Mouse (Mus musculus) liver, embryonic 13.5 days (tissue): ENCODE data around the gene Cep164. TPM values are rescaled to one million over a fixed set of nuclear protein-coding genes. Genes with fewer than 3 reads are reported as not detected.
A peak's percentile ranks its signal among the peaks of the same experiment; 100 is the strongest.

Experiments used
- ATAC-seq: fragments of 200-750 bp; cut with Nextera tagmentation; 2 replicates; pipeline ENCODE4 v1.8.0; 2017; ENCODE audit warnings: low read depth, mild to moderate bottlenecking, moderate number of reproducible peaks, moderate library complexity
- DNase-seq: peaks from one replicate; pipeline ENCODE4 v3.0.0; 2022
- H3K27ac ChIP-seq: fragments of 300-500 bp; sonication (generic); 2 replicates; pipeline ENCODE4 v1.5.1; 2015; ENCODE audit warnings: moderate library complexity, mild to moderate bottlenecking, inconsistent platforms
- H3K27me3 ChIP-seq: fragments of 300-500 bp; sonication (generic); 2 replicates; pipeline ENCODE4 v1.6.1; 2015; ENCODE audit warnings: mild to moderate bottlenecking, inconsistent platforms
- H3K36me3 ChIP-seq: fragments of 300-500 bp; sonication (generic); 2 replicates; pipeline ENCODE4 v1.6.1; 2015; ENCODE audit warnings: mild to moderate bottlenecking, inconsistent platforms
- H3K4me1 ChIP-seq: fragments of 300-500 bp; sonication (generic); replicated peaks from 2 replicates; pipeline ENCODE4 v1.6.1; 2015; ENCODE audit warnings: inconsistent platforms
- H3K4me2 ChIP-seq: fragments of 300-500 bp; sonication (generic); 2 replicates; pipeline ENCODE4 v1.6.1; 2015; ENCODE audit warnings: inconsistent platforms, mild to moderate bottlenecking, moderate library complexity
- H3K4me3 ChIP-seq: fragments of 300-500 bp; sonication (generic); replicated peaks from 2 replicates; pipeline ENCODE4 v1.5.1; 2015; ENCODE audit warnings: mild to moderate bottlenecking, inconsistent platforms
- H3K9ac ChIP-seq: fragments of 300-500 bp; sonication (generic); 2 replicates; pipeline ENCODE4 v1.6.1; 2015; ENCODE audit warnings: mild to moderate bottlenecking, inconsistent platforms
- H3K9me3 ChIP-seq: fragments of 300-500 bp; sonication (generic); replicated peaks from 2 replicates; pipeline ENCODE4 v1.6.1; 2016; ENCODE audit warnings: inconsistent platforms
- WGBS: fragments of 180-500 bp; shearing (Covaris S2); methylation state at CpG from one replicate; pipeline ENCODE4 v1.1.7; 2015; ENCODE audit not compliant: insufficient replicate concordance; 5-methylcytosine and 5-hydroxymethylcytosine counted together
- polyA plus RNA-seq: library from polyadenylated mRNA; unstranded; fragments of >200 nt; fragmentation: Nextera tagmentation; extraction: Ambion mirVana; gene quantifications from 2 replicates; pipeline ENCODE4 v1.2.1, GENCODE M21; 2015

Cep164 gene
- polyA plus RNA-seq = 5.1 and 6.0 TPM in 2 replicates

GRCm38 (mm10) chr9:45828291-45828963 is at the start of gene Cep164:
Cep164 (minus strand) TSS chr9:45828691.
- ATAC-seq (peak; percentile 98), DNase-seq (peak; percentile 82)
- Histone ChIP-seq H3K27ac (peak within 1 kb of the TSS; percentile 43; the same call in 1 of the 2 replicates), H3K9ac (peak within 1 kb of the TSS; percentile 71), H3K36me3 (no peaks in the 10 kb centered on the region), H3K4me1 (peaks cover 15% of the 10 kb centered on the region), H3K4me2 (peak within 1 kb of the TSS; percentile 92), H3K27me3 (no peaks in the 10 kb centered on the region), H3K9me3 (0 out of 2 replicates have a peak, but pooled peaks cover 4% of the 10 kb centered on the region), H3K4me3 (peak within 1 kb of the TSS; percentile 70)
- WGBS = under 1% methylated on average over 31 of the region's 31 CpGs

GRCm38 (mm10) chr9:45877928-45878327 is 49.4 kb upstream of the Cep164 start:
- H3K36me3 ChIP-seq = peaks cover 36% of the 10 kb centered on the region
- H3K9me3 ChIP-seq = no peaks in the 10 kb centered on the region
- H3K9ac ChIP-seq = no peak overlapping the region
- ATAC-seq = no peak
- H3K4me1 ChIP-seq = no peaks in the 10 kb centered on the region
- H3K27me3 ChIP-seq = no peaks in the 10 kb centered on the region
- DNase-seq = no peak
- H3K4me2 ChIP-seq = no peak overlapping the region
- H3K4me3 ChIP-seq = no peak overlapping the region
- WGBS = 66% methylated on average over 2 of the region's 2 CpGs
- H3K27ac ChIP-seq = no peak overlapping the region

GRCm38 (mm10) chr9:45870265-45870664 is 41.8 kb upstream of the Cep164 start:
- Histone ChIP-seq H3K27ac (no peak overlapping the region), H3K9ac (no peak overlapping the region), H3K4me3 (no peak overlapping the region), H3K4me1 (no peaks in the 10 kb centered on the region), H3K9me3 (no peaks in the 10 kb centered on the region), H3K27me3 (no peaks in the 10 kb centered on the region), H3K4me2 (no peak overlapping the region), H3K36me3 (peaks cover 73% of the 10 kb centered on the region)
- DNase-seq = no peak
- WGBS = 79% methylated on average over 3 of the region's 3 CpGs
- ATAC-seq = no peak

DNA sequence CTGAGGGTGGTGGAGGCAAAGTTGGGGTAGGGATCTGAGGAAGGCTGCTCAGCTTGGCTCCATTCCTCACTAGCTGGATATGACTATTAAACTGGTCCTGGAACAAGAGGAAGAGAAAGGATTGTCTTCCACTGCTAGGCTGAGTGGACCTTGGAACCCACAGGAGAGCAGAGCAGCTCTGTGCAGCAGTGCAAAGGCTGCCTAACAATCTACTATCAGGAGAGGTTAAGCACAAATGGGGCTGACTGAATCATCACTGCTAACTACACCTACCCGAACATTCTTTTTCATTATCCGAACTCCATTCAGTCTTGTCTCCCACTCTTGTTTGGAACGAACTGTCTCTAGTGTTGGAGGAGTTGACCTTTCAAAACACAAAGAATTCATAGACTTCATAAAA is 40.7 kb upstream of the Cep164 start:
- 87% methylated on average over 3 of the region's 3 CpGs for WGBS
- DNase-seq = no peak
- H3K36me3 ChIP-seq = peaks cover 80% of the 10 kb centered on the region
- no peak overlapping the region for H3K9ac ChIP-seq
- H3K27me3 ChIP-seq = no peaks in the 10 kb centered on the region
- no peaks in the 10 kb centered on the region for H3K9me3 ChIP-seq
- H3K4me2 ChIP-seq = no peak overlapping the region
- no peak overlapping the region for H3K27ac ChIP-seq
- no peaks in the 10 kb centered on the region for H3K4me1 ChIP-seq
- ATAC-seq = no peak
- no peak overlapping the region for H3K4me3 ChIP-seq

GRCm38 (mm10) chr9:45861813-45862212 is 33.3 kb upstream of the Cep164 start:
- no peak overlapping the region for H3K27ac ChIP-seq
- DNase-seq = no peak
- no peak overlapping the region for H3K4me2 ChIP-seq
- ATAC-seq = no peak
- H3K36me3 ChIP-seq = peaks cover 77% of the 10 kb centered on the region
- WGBS = 84% methylated on average over 7 of the region's 7 CpGs
- no peak overlapping the region for H3K9ac ChIP-seq
- H3K4me1 ChIP-seq = no peaks in the 10 kb centered on the region
- H3K4me3 ChIP-seq = no peak overlapping the region
- no peaks in the 10 kb centered on the region for H3K27me3 ChIP-seq
- H3K9me3 ChIP-seq = no peaks in the 10 kb centered on the region

DNA sequence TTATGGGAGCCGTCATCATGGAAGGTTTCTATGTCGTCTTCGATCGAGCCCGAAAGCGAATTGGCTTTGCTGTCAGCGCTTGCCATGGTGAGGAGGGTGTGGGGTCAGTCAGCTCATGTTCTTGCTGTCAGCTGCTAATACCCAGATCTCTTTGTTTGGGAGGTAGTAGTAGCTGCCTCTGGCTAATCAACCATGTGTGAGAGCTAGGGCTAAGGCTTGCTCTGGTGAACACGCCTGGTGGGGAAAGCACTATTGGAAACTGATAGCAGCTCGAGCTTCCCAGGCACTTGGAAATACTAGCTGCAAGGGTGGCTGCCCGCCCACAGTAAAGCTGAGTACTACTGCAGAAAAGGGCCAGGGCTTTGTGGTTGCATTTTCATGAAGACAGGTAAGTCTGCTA is 30.9 kb upstream of the Cep164 start:
- H3K9ac ChIP-seq = no peak overlapping the region
- DNase-seq (no peak), ATAC-seq (no peak)

DNA sequence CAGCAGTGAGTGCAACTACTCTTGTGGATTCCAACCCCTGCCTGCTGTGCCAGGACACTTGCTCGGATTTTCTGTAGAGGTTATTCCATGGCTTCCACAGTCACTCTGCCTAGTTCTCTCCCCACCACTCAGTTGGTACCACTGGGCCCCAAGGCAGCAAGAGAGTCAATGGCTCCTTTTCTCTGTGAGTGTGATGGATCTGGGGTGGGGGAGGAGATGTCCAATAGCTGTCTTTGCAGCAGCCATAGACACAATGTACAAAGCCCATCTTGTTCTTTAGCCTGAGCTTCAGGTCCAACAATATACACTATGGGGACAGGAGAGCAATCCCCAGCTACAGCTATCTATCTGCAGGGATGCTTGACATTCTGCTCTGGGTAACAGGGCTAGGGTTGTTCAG is 25.6 kb upstream of the Cep164 start:
- H3K4me2 ChIP-seq = no peak overlapping the region
- no peaks in the 10 kb centered on the region for H3K9me3 ChIP-seq
- WGBS = 76% methylated on average over 1 of the region's 1 CpGs

More for the DNA sequence above, 30.9 kb upstream of the Cep164 start:
- Histone ChIP-seq H3K4me2 (no peak overlapping the region), H3K27me3 (no peaks in the 10 kb centered on the region), H3K27ac (no peak overlapping the region), H3K4me1 (no peaks in the 10 kb centered on the region), H3K4me3 (no peak overlapping the region), H3K9me3 (no peaks in the 10 kb centered on the region), H3K36me3 (peaks cover 58% of the 10 kb centered on the region)
- WGBS = 83% methylated on average over 10 of the region's 10 CpGs

DNA sequence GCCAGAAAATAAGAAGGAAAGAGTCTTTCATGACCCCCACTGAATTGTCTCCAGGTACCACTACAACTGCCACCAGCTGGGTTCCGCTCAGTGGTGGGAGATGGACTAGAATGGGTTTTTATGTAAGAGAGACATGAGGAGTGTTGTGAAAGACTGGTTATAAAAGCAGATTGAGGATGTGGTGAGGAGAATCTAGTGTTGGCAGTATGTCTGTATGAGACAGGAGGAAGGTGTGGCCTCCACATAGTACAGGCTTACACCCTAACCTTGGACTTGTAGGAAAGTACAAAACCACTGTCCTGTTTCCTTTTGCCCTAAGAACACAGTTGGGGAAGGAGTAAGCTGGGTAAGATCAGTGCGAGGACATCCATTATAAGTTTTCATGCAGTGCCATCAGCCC is 25.2 kb upstream of the Cep164 start:
- no peaks in the 10 kb centered on the region for H3K27me3 ChIP-seq
- peaks cover 21% of the 10 kb centered on the region for H3K36me3 ChIP-seq
- DNase-seq (no peak), ATAC-seq (no peak)
- H3K9ac ChIP-seq = no peak overlapping the region
- WGBS = 79% methylated on average over 2 of the region's 2 CpGs
- H3K4me1 ChIP-seq = peaks cover 26% of the 10 kb centered on the region
- no peak overlapping the region for H3K27ac ChIP-seq
- no peaks in the 10 kb centered on the region for H3K9me3 ChIP-seq
- H3K4me2 ChIP-seq = no peak overlapping the region
- no peak overlapping the region for H3K4me3 ChIP-seq

More for the DNA sequence above, 25.6 kb upstream of the Cep164 start:
- H3K9ac ChIP-seq = no peak overlapping the region
- H3K27me3 ChIP-seq = no peaks in the 10 kb centered on the region
- H3K27ac ChIP-seq = no peak overlapping the region
- H3K4me1 ChIP-seq = peaks cover 23% of the 10 kb centered on the region
- peaks cover 25% of the 10 kb centered on the region for H3K36me3 ChIP-seq
- DNase-seq = no peak
- no peak for ATAC-seq
- no peak overlapping the region for H3K4me3 ChIP-seq

GRCm38 (mm10) chr9:45851776-45852175 is 23.3 kb upstream of the Cep164 start:
- Histone ChIP-seq H3K9ac (no peak overlapping the region), H3K4me3 (no peak overlapping the region), H3K27ac (no peak overlapping the region), H3K4me2 (no peak overlapping the region), H3K4me1 (peaks cover 33% of the 10 kb centered on the region), H3K9me3 (no peaks in the 10 kb centered on the region), H3K36me3 (0 out of 2 replicates have a peak, but pooled peaks cover 2% of the 10 kb centered on the region), H3K27me3 (no peaks in the 10 kb centered on the region)
- WGBS = 79% methylated on average over 2 of the region's 2 CpGs
- ATAC-seq = no peak
- DNase-seq = no peak

GRCm38 (mm10) chr9:45851330-45851729 is 22.8 kb upstream of the Cep164 start:
- Histone ChIP-seq H3K4me3 (no peak overlapping the region), H3K27me3 (no peaks in the 10 kb centered on the region), H3K27ac (peak overlapping the region; percentile 76), H3K9ac (no peak overlapping the region; the same call in 1 of the 2 replicates), H3K4me1 (peaks cover 36% of the 10 kb centered on the region), H3K36me3 (0 out of 2 replicates have a peak, but pooled peaks cover 2% of the 10 kb centered on the region), H3K4me2 (peak overlapping the region; percentile 26; the same call in 1 of the 2 replicates), H3K9me3 (no peaks in the 10 kb centered on the region)
- no peak for DNase-seq
- ATAC-seq = no peak
- 18% methylated on average over 5 of the region's 5 CpGs for WGBS

DNA sequence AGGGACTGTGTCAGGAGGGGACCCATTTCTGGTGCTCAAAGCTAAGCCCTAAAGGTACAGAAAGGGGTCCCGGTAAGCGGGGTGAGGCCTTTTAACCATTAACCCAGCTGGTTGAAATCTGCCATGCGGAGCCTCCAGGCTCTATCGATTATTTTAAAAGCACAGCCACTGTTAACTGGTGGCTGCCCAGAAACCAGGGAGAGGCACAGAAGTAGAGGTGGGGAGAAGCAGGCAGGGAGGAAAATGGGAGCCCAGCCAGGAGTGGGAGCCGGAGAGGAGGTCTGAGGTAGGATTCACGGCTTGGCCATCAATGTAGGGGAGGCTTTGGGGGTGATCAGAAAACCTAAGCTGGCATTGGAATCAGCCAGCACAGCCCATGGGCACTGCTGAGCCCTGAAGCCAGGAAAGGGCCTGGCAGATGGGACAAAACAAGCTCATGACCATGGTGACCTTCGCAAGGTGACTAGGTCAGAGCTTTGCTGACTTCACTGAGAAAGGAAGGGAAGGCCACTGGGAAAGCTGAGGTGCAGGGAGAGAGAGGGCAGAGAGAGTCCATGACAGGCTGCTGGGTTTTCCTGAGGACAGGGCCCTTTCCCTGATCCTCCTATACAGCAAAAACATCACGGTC is 22.2 kb upstream of the Cep164 start:
- peak overlapping the region; percentile 26; the same call in 1 of the 2 replicates for H3K4me2 ChIP-seq
- H3K9me3 ChIP-seq = no peaks in the 10 kb centered on the region
- DNase-seq (no peak), ATAC-seq (peak; percentile 65)
- H3K9ac ChIP-seq = no peak overlapping the region; the same call in 1 of the 2 replicates
- H3K27me3 ChIP-seq = no peaks in the 10 kb centered on the region
- H3K4me3 ChIP-seq = no peak overlapping the region
- 0 out of 2 replicates have a peak, but pooled peaks cover 2% of the 10 kb centered on the region for H3K36me3 ChIP-seq
- peak overlapping the region; percentile 76 for H3K27ac ChIP-seq
- peaks cover 36% of the 10 kb centered on the region for H3K4me1 ChIP-seq
- WGBS = 62% methylated on average over 8 of the region's 8 CpGs
